In genomic region chr16:11125371-11125770, GRCm38 (mm10) we compare ENCODE assay signal across 23 mouse cellular contexts. TPM values are rescaled to one million over a fixed set of nuclear protein-coding genes. Genes with fewer than 3 reads are reported as not detected.
A peak's percentile ranks its signal among the peaks of the same experiment; 100 is the strongest.
DNase-seq lines count a peak whose midpoint lies in the region; ATAC-seq and TF ChIP-seq lines count a peak whose summit lies in the region.
"Had no signal": no experiment of that assay in that cellular context is flagged by ENCODE, and none has a peak within 500 bp of the region (broad histone marks: within the 10 kb centered on the region; RNA-seq: fewer than 3 reads in every experiment).

No protein-coding gene starts in this region.

- no peak for TF ChIP-seq CTCF in cerebellum, adult 2 months (IDR thresholded peaks at IDR 0.05; ENCODE audit: borderline replicate concordance, insufficient read depth, low read depth, low read length)

- peak; percentile 42 for DNase-seq in cerebellum, adult 11 months
- peak; percentile 66 to 81 for DNase-seq in cerebellum, adult 2 months
- peak; percentile 67 for DNase-seq in cerebellum, adult 9-11 months
- no peak for DNase-seq in adrenal gland, postnatal 25 days
- DNase-seq in embryo, embryonic 9.5 days (ENCODE audit: extremely low spot score): no peak
- DNase-seq: adrenal gland, postnatal 10 days; gastrocnemius, postnatal 25 days; heart, adult 18-20 months; heart, postnatal 10 days; heart, postnatal 4 days; kidney, adult 11 months; kidney, adult 8-10 months had no signal

- no peak for ATAC-seq in cerebellum, adult (ENCODE audit: insufficient number of reproducible peaks, low FRiP score, low TSS enrichment)
- no peak for ATAC-seq in monocyte, adult 5-6 weeks (replicated peaks; ENCODE audit: insufficient number of reproducible peaks, low FRiP score, low TSS enrichment, poor library complexity, severe bottlenecking)
- ATAC-seq: activated CD4-positive, CD25-positive, alpha-beta regulatory T cell, adult 4 months; forebrain, embryonic 15.5 days had no signal

- 23% methylated on average over 2 of the region's 2 CpGs for WGBS in cerebellum, adult 2 months

- no peak overlapping the region for H3K4me3 ChIP-seq in cerebellum, adult 2 months (replicated peaks; ENCODE audit: insufficient read depth, low read depth, low read length)
- H3K4me3 ChIP-seq: embryonic facial prominence, embryonic 10.5 days; embryonic facial prominence, embryonic 13.5 days; erythroblast, embryonic 14.5 days; forebrain, embryonic 12.5 days; forebrain, embryonic 15.5 days; heart, embryonic 12.5 days; heart, embryonic 15.5 days had no signal

- H3K27ac ChIP-seq in cerebellum, adult 2 months (ENCODE audit: insufficient read depth, low read length): no peak overlapping the region
- H3K27ac ChIP-seq: embryonic facial prominence, embryonic 10.5 days; embryonic facial prominence, embryonic 13.5 days; forebrain, embryonic 12.5 days; forebrain, embryonic 15.5 days; heart, embryonic 15.5 days; hindbrain, embryonic 14.5 days had no signal

- no peak for TF ChIP-seq POLR2A in cerebellum, adult 2 months (IDR thresholded peaks at IDR 0.05; ENCODE audit: borderline replicate concordance, insufficient read depth, low read length)

- H3K4me1 ChIP-seq in cerebellum, adult 2 months (ENCODE audit: control insufficient read depth, insufficient read depth, low read length): peaks cover 23% of the 10 kb centered on the region
- H3K4me1 ChIP-seq: embryonic facial prominence, embryonic 10.5 days; embryonic facial prominence, embryonic 13.5 days; forebrain, embryonic 12.5 days; forebrain, embryonic 15.5 days; heart, embryonic 12.5 days; heart, embryonic 15.5 days had no signal

- no peaks in the 10 kb centered on the region for H3K27me3 ChIP-seq in cerebellum, adult 2 months (ENCODE audit: control insufficient read depth, insufficient read depth, low read length)
- H3K27me3 ChIP-seq: embryonic facial prominence, embryonic 13.5 days; forebrain, embryonic 12.5 days; forebrain, embryonic 15.5 days; heart, embryonic 12.5 days; heart, embryonic 15.5 days had no signal

RNA-seq across cellular contexts. Expression of gene Txndc11, which starts 9.1 kb away (rescaled TPM):
- 34.5 and 34.8 TPM in 2 replicates for polyA plus RNA-seq in cerebellum, adult 2 months (2012; rRNA removed)
- total RNA-seq in adrenal gland, postnatal 25 days (2021): 43.9 and 44.1 TPM in 2 replicates
- 26.1 to 46.2 TPM (median 27.6 TPM) in 3 replicates for total RNA-seq in monocyte, adult 5-6 weeks (2017)

RNA-seq across cellular contexts. Expression of gene Zc3h7a, which starts 50.8 kb away (rescaled TPM):
- polyA plus RNA-seq in cerebellum, adult 2 months (2012; rRNA removed): 70.8 and 73.6 TPM in 2 replicates
- 93.1 and 98.6 TPM in 2 replicates for total RNA-seq in adrenal gland, postnatal 25 days (2021)
- total RNA-seq in monocyte, adult 5-6 weeks (2017): 597 to 769 TPM (median 623 TPM) in 3 replicates

RNA-seq across cellular contexts. Expression of gene Litaf, which starts 59.4 kb away (rescaled TPM):
- 60.7 and 82.3 TPM in 2 replicates for polyA plus RNA-seq in cerebellum, adult 2 months (2012; rRNA removed)
- total RNA-seq in adrenal gland, postnatal 25 days (2021): 38.6 and 46.5 TPM in 2 replicates
- total RNA-seq in monocyte, adult 5-6 weeks (2017): 68.7 to 164 TPM (median 135 TPM) in 3 replicates

Comparison
In these comparisons a context has a peak if more than half of its experiments do, and no peak if none do; other contexts are left out.
1. DNase-seq: peak in cerebellum, adult 11 months (single experiment), cerebellum, adult 2 months (2 of 2) and cerebellum, adult 9-11 months (single experiment); none in adrenal gland, postnatal 25 days (single experiment) and embryo, embryonic 9.5 days (single experiment).